Mouse (Mus musculus) ovary, adult 18-20 months (tissue): Measurements from ENCODE around the gene Slc6a16.
"Not testable (repeated sequence)": the region's sequence is repeated elsewhere in the genome, so short reads cannot be mapped to it uniquely, and the experiment has no call there.

Experiments
- DNase-seq: peaks from one replicate; pipeline ENCODE4 v3.0.0; 2022; ENCODE audit warnings: low spot score, mixed read lengths

The Slc6a16 gene

GRCm38 (mm10) chr7:45253806-45254205 is 12.9 kb downstream of the Slc6a16 start:
- DNase-seq = no peak

- DNase-seq = not testable (repeated sequence)
Measured at GRCm38 (mm10) chr7:45255822-45256221, 14.9 kb downstream of the Slc6a16 start.

- no peak for DNase-seq
Measured at GRCm38 (mm10) chr7:45257063-45257840, 16.4 kb downstream of the Slc6a16 start.

GRCm38 (mm10) chr7:45259281-45259680 is 18.4 kb downstream of the Slc6a16 start:
- no peak for DNase-seq

GRCm38 (mm10) chr7:45262266-45262665 is 21.4 kb downstream of the Slc6a16 start:
- no peak for DNase-seq

- no peak for DNase-seq
Measured at GRCm38 (mm10) chr7:45263006-45263607, 22.2 kb downstream of the Slc6a16 start.

- no peak for DNase-seq
Measured at GRCm38 (mm10) chr7:45264348-45264747, 23.5 kb downstream of the Slc6a16 start.

GRCm38 (mm10) chr7:45265518-45265917 is 24.6 kb downstream of the Slc6a16 start:
- DNase-seq = no peak

- DNase-seq = no peak
Measured at GRCm38 (mm10) chr7:45272786-45273412, 32.0 kb downstream of the Slc6a16 start.

- no peak for DNase-seq
Measured at GRCm38 (mm10) chr7:45273672-45274071, 32.8 kb downstream of the Slc6a16 start.

GRCm38 (mm10) chr7:45277136-45277760 is 36.4 kb downstream of the Slc6a16 start, which contains the start of gene Slc6a21:
TSS of gene Slc6a21 (plus strand) at chr7:45277513.
- peak; percentile 28 for DNase-seq

GRCm38 (mm10) chr7:45286486-45286885 is 45.6 kb downstream of the Slc6a16 start:
- DNase-seq = no peak

GRCm38 (mm10) chr7:45296626-45297025 is 55.7 kb downstream of the Slc6a16 start:
- no peak for DNase-seq

- no peak for DNase-seq
Measured at GRCm38 (mm10) chr7:45297563-45297962, 56.7 kb downstream of the Slc6a16 start.

GRCm38 (mm10) chr7:45299752-45300151 is 58.9 kb downstream of the Slc6a16 start:
- DNase-seq = no peak

GRCm38 (mm10) chr7:45300270-45300669 is 59.4 kb downstream of the Slc6a16 start:
- DNase-seq = no peak

GRCm38 (mm10) chr7:45302626-45303025 is 61.7 kb downstream of the Slc6a16 start:
- no peak for DNase-seq

GRCm38 (mm10) chr7:45304869-45305268 is 64.0 kb downstream of the Slc6a16 start:
- DNase-seq = no peak

- no peak for DNase-seq
Measured at GRCm38 (mm10) chr7:45305275-45305674, 64.4 kb downstream of the Slc6a16 start.

GRCm38 (mm10) chr7:45308551-45309240 is 67.8 kb downstream of the Slc6a16 start:
- no peak for DNase-seq

- DNase-seq = no peak
Measured at GRCm38 (mm10) chr7:45309455-45309854, 68.6 kb downstream of the Slc6a16 start.

- peak; percentile 62 for DNase-seq
Measured at GRCm38 (mm10) chr7:45312023-45312422, 71.1 kb downstream of the Slc6a16 start.
